Mouse (Mus musculus) cerebellum, adult 18-20 months (tissue): ENCODE measurements around the gene 4430402I18Rik.

Experiments used
- DNase-seq, 2 experiments: peaks; one replicate each; pipeline ENCODE4 v3.0.0; 2021

The 4430402I18Rik gene

GRCm38 (mm10) chr19:28896639-28897038 lies 71.0 kb downstream of the 4430402I18Rik start:
- no peak for DNase-seq

- DNase-seq: no peak
Observed at GRCm38 (mm10) chr19:28891864-28892263, 75.7 kb downstream of the 4430402I18Rik start.

- no peak for DNase-seq
Observed at GRCm38 (mm10) chr19:28891238-28891637, 76.4 kb downstream of the 4430402I18Rik start.

GRCm38 (mm10) chr19:28889251-28889650 lies 78.3 kb downstream of the 4430402I18Rik start:
- no peak for DNase-seq

- no peak for DNase-seq
Observed at GRCm38 (mm10) chr19:28888496-28888895, 79.1 kb downstream of the 4430402I18Rik start.

GRCm38 (mm10) chr19:28883126-28883525 lies 84.5 kb downstream of the 4430402I18Rik start:
- peak; percentile 35 to 44 for DNase-seq

GRCm38 (mm10) chr19:28879476-28879875 lies 88.1 kb downstream of the 4430402I18Rik start:
- no peak for DNase-seq

GRCm38 (mm10) chr19:28870351-28870750 lies 97.2 kb downstream of the 4430402I18Rik start:
- no peak for DNase-seq

- DNase-seq: no peak
Observed at GRCm38 (mm10) chr19:28869251-28869855, 98.2 kb downstream of the 4430402I18Rik start.

GRCm38 (mm10) chr19:28865501-28865900 lies 102.1 kb downstream of the 4430402I18Rik start:
- DNase-seq: no peak

GRCm38 (mm10) chr19:28864981-28865380 lies 102.6 kb downstream of the 4430402I18Rik start:
- DNase-seq: no peak

GRCm38 (mm10) chr19:28863626-28864025 lies 104.0 kb downstream of the 4430402I18Rik start:
- DNase-seq: no peak

- no peak for DNase-seq
Observed at GRCm38 (mm10) chr19:28860246-28860645, 107.4 kb downstream of the 4430402I18Rik start.

GRCm38 (mm10) chr19:28854831-28855230 lies 112.8 kb downstream of the 4430402I18Rik start:
- DNase-seq: no peak

- DNase-seq: no peak
Observed at GRCm38 (mm10) chr19:28852001-28852400, 115.6 kb downstream of the 4430402I18Rik start.

GRCm38 (mm10) chr19:28850510-28850909 lies 117.1 kb downstream of the 4430402I18Rik start:
- no peak for DNase-seq

- peak in 1 of 2 experiments; percentile 18 for DNase-seq
Observed at GRCm38 (mm10) chr19:28844946-28845710, 122.5 kb downstream of the 4430402I18Rik start.
